Mouse (Mus musculus) testis, adult 2 months (tissue): ENCODE results near the gene Col23a1. TPM values are rescaled to one million over a fixed set of nuclear protein-coding genes. Genes with fewer than 3 reads are reported as not detected.

Source experiments
- H3K27ac ChIP-seq: fragments of 200-500 bp; 2 replicates; pipeline ENCODE4 v1.5.1; 2012; ENCODE audit warnings: low read depth, low read length; ENCODE audit not compliant: control insufficient read depth, insufficient read depth
- H3K27me3 ChIP-seq: fragments of 200-500 bp; 2 replicates; pipeline ENCODE4 v1.6.1; 2012; ENCODE audit warnings: mild to moderate bottlenecking, low read length, moderate library complexity; ENCODE audit not compliant: control insufficient read depth, insufficient read depth
- H3K36me3 ChIP-seq: fragments of 200-500 bp; 2 replicates; pipeline ENCODE4 v1.6.1; 2012; ENCODE audit warnings: mild to moderate bottlenecking, low read length; ENCODE audit not compliant: control insufficient read depth, insufficient read depth
- H3K4me1 ChIP-seq: fragments of 200-500 bp; 2 replicates; pipeline ENCODE4 v1.6.1; 2012; ENCODE audit warnings: low read length; ENCODE audit not compliant: control insufficient read depth, insufficient read depth
- H3K4me3 ChIP-seq: fragments of 200-500 bp; 2 replicates; pipeline ENCODE4 v1.5.1; 2012; ENCODE audit warnings: low read depth, mild to moderate bottlenecking, low read length, moderate library complexity, mixed read lengths; ENCODE audit not compliant: control insufficient read depth
- CTCF ChIP-seq: fragments of 200-500 bp; IDR thresholded peaks from 2 replicates; pipeline ENCODE4 v1.5.1; 2012; ENCODE audit warnings: low read depth, mild to moderate bottlenecking, inconsistent platforms, low read length, moderate library complexity; ENCODE audit not compliant: control insufficient read depth, insufficient read depth, insufficient replicate concordance
- POLR2A ChIP-seq: fragments of 200-500 bp; IDR thresholded peaks from 2 replicates; pipeline ENCODE4 v1.6.1; 2012; ENCODE audit warnings: low read depth, mild to moderate bottlenecking, inconsistent platforms, low read length, moderate library complexity; ENCODE audit not compliant: control insufficient read depth
- polyA plus RNA-seq: library from polyadenylated mRNA; depleted of rRNA; stranded (reverse); fragments of >200 nt; gene quantifications from 2 replicates; pipeline ENCODE4 v1.2.3, GENCODE M21; 2012

Col23a1 gene
- polyA plus RNA-seq, 1 experiment, result 1.3 TPM

DNA sequence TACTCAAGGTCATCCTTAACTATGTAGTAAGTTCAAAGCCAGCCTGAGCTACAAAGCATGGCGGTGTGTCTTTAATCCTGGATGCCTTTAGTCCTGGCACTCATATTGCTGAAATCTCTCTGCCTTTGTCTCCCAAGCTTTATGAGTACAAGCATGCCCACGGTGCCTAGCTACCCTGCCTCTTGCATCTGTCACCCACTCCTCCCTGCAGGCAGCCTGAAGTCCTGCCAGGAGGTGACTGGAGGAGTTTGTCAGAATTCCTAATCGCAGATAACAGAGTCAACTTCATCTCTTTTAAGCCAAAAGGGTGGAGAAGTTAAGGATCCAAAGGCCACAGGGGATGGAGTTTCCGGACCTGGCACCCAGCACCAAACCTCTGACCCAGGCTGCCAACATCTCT lies 203.7 kb downstream of the Col23a1 start:
- Histone ChIP-seq H3K27me3 (no peaks in the 10 kb centered on the region), H3K27ac (no peak overlapping the region), H3K4me1 (no peaks in the 10 kb centered on the region), H3K4me3 (no peak overlapping the region), H3K36me3 (no peaks in the 10 kb centered on the region)
- TF ChIP-seq POLR2A, result no peak
- no peak for TF ChIP-seq CTCF

DNA sequence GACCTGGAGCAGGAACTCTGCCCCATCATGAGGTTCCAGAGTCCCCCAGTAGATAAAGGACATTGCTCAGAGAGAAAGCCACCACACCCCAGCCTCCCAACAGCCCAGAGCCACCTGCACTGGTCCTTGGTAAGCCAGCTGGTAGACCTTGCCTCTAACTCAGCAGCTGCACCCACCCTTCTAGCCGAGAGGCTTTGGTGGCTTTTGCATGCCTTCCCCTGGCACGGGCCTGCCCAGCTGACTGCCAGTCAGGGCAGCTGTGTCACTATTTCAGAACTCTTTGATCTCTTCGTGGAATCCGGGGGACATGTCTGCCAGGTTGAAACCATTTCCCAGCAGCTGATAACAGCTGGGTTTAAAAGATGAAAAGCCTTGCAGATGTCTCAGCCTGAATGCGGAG lies 204.5 kb downstream of the Col23a1 start:
- Histone ChIP-seq H3K27ac (no peak overlapping the region), H3K4me1 (no peaks in the 10 kb centered on the region), H3K27me3 (no peaks in the 10 kb centered on the region), H3K36me3 (no peaks in the 10 kb centered on the region), H3K4me3 (no peak overlapping the region)
- TF ChIP-seq POLR2A (no peak), CTCF (no peak)

DNA sequence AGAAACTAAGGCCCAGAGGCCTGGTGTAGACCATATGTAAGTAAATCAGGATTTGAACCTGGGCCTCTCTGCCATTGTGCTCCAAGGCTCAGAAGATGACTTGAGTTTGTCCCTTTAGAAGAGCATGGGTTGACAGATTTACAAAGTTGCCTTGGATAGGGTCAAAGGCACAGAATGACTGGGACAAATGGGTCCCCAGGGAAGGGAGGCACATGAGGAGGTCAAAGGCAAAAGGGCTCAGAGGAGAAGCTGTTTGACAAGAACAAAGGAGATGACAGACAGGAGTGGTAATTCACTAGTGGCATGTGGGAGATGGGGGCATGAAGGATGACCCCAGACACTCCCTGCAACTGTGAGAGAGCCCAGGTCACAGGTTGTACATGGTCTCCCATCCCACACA lies 210.1 kb downstream of the Col23a1 start:
- TF ChIP-seq POLR2A (no peak), CTCF (no peak)
- H3K4me3 ChIP-seq, result no peak overlapping the region
- no peak overlapping the region for H3K27ac ChIP-seq
- no peaks in the 10 kb centered on the region for H3K27me3 ChIP-seq
- no peaks in the 10 kb centered on the region for H3K36me3 ChIP-seq
- H3K4me1 ChIP-seq, result no peaks in the 10 kb centered on the region

DNA sequence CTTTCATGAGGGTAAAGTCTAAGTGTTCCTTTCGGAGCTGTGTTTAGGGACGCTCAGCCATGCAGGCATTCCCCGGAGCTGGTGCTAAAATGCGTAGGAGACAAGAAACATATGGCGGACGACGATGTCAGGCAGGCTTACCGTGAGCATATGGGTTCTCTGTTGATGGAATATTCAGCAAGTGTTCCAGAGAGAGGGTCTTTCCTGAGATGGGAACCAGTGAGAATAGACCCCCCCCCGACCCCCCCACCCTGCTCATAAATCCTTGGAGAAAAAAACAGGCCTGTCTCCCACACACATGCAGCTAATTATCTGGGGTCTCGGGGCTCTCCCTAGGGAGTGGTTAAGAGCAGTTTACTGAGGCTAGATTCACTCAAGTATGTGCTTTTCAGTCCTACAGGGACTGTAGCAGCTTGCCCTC lies 212.7 kb downstream of the Col23a1 start:
- no peaks in the 10 kb centered on the region for H3K4me1 ChIP-seq
- H3K27me3 ChIP-seq, result no peaks in the 10 kb centered on the region
- no peaks in the 10 kb centered on the region for H3K36me3 ChIP-seq
- no peak for TF ChIP-seq POLR2A
- TF ChIP-seq CTCF, result no peak
- no peak overlapping the region for H3K27ac ChIP-seq
- H3K4me3 ChIP-seq, result no peak overlapping the region

DNA sequence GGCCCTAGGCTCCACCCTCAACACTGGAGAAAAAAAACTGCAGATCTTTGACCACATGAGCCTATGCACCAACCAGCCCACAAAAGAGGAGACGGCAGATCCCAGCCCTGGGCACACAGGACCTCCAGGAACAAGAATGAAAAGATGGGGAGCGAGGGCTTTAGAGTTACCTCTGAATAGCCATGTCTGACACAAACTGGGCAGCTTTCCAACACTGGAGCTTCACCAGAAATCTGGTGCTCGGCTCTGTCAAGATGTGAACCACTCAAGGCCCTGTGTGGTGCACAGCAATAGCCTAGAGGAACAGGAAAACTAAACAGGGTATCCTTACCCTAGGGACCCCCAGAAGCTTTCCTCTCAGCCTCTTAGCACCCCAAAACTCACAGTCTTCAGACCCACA lies 215.2 kb downstream of the Col23a1 start:
- Histone ChIP-seq H3K4me1 (no peaks in the 10 kb centered on the region), H3K27ac (no peak overlapping the region), H3K36me3 (no peaks in the 10 kb centered on the region), H3K4me3 (no peak overlapping the region), H3K27me3 (no peaks in the 10 kb centered on the region)
- TF ChIP-seq POLR2A, result no peak
- TF ChIP-seq CTCF, result no peak

DNA sequence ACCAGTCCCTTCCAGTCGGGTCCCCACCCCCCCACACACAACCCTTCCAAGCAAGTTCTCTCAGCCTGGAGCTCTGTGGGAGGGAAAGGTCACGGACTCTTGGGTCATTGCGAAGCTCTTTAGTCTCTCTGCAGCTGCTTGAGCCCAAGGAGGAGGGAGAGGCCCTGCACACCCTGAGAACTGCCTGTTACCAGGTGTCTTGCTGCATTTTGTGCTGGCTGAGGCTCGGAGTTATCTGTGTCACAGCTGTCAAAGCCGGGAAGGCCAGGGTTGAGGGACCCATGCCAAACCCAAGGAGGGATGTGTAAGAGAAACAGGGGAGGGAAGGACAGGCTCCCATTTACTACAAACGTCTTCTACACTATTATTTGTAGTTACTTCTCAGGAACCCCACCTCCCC lies 218.3 kb downstream of the Col23a1 start:
- no peaks in the 10 kb centered on the region for H3K4me1 ChIP-seq
- TF ChIP-seq CTCF (no peak), POLR2A (no peak)
- no peaks in the 10 kb centered on the region for H3K27me3 ChIP-seq
- no peak overlapping the region for H3K4me3 ChIP-seq
- H3K27ac ChIP-seq, result no peak overlapping the region
- H3K36me3 ChIP-seq, result no peaks in the 10 kb centered on the region

DNA sequence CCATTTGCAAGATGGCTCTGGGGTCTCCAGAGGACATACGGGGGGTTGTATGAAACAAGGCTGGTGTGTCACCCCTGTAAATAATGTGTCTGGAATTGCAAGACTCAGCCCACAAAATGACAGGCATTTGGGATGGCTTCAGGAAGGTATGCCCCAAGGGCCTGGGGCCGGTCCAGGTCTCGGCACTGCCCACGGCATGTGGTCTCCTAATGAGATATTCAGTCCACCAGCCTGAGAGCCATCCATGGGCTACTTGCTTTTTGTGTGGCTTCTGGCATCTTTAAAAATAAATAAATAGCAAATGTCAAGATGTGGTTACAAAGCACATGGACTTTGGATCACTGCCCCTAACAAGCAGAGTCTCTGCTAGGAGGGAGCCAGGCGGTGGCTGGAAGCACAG lies 219.5 kb downstream of the Col23a1 start:
- TF ChIP-seq CTCF (no peak), POLR2A (no peak)
- H3K36me3 ChIP-seq, result no peaks in the 10 kb centered on the region
- H3K4me3 ChIP-seq, result no peak overlapping the region
- no peaks in the 10 kb centered on the region for H3K27me3 ChIP-seq
- no peaks in the 10 kb centered on the region for H3K4me1 ChIP-seq
- no peak overlapping the region for H3K27ac ChIP-seq

DNA sequence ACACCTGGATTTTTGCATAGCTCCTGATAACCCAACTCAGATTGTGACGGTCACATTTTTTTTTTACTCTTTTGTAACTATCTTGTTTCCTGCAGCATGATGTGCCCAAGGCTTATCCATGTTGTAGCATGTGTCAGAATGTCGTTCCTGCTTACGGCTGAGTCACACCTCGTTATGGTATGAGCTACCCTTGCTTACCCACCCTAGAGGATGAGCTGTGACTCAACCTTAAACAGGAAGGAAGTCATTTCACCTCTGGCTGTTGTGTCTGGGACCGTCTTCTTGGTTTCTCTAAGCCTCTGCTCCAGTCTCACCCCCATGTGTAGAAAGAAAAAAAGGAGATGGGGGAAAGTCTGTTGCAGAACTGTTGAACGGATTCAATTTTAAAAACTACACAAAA lies 223.3 kb downstream of the Col23a1 start:
- Histone ChIP-seq H3K27me3 (no peaks in the 10 kb centered on the region), H3K27ac (no peak overlapping the region), H3K4me3 (no peak overlapping the region), H3K4me1 (no peaks in the 10 kb centered on the region), H3K36me3 (no peaks in the 10 kb centered on the region)
- no peak for TF ChIP-seq POLR2A
- TF ChIP-seq CTCF, result no peak
